Mouse (Mus musculus) G1E (cell line): ENCODE measurements around the gene Mtf1. TPM values are rescaled to one million over a fixed set of nuclear protein-coding genes. Genes with fewer than 3 reads are reported as not detected.

Source experiments
- ATAC-seq: 2 replicates; pipeline ENCODE4 v1.8.0; 2016; ENCODE audit warnings: mild to moderate bottlenecking; ENCODE audit not compliant: insufficient number of reproducible peaks, poor library complexity, low FRiP score, severe bottlenecking; ENCODE audit errors: extremely low read depth
- DNase-seq: peaks from one replicate; pipeline ENCODE4 v3.0.0; 2012; ENCODE audit warnings: low spot score
- H3K27me3 ChIP-seq: 2 replicates; pipeline ENCODE4 v1.6.1; 2012; ENCODE audit warnings: mild to moderate bottlenecking, low read length, inconsistent platforms; ENCODE audit not compliant: insufficient read depth
- H3K36me3 ChIP-seq: replicated peaks from 2 replicates; pipeline ENCODE3; 2012; ENCODE audit warnings: mild to moderate bottlenecking, inconsistent platforms
- H3K4me1 ChIP-seq: 2 replicates; pipeline ENCODE4 v1.6.1; 2012; ENCODE audit warnings: low read depth, low read length, inconsistent platforms, mixed read lengths; ENCODE audit not compliant: insufficient read depth
- H3K4me3 ChIP-seq: 2 replicates; pipeline ENCODE4 v1.5.1; 2012; ENCODE audit warnings: low read depth, mild to moderate bottlenecking, inconsistent platforms, low read length, moderate library complexity, mixed read lengths
- H3K9me3 ChIP-seq: replicated peaks from 2 replicates; pipeline ENCODE4 v1.6.1; 2012; ENCODE audit warnings: inconsistent platforms
- CTCF ChIP-seq: IDR thresholded peaks from 2 replicates; pipeline ENCODE4 v1.5.1; 2012; ENCODE audit warnings: low read depth, low read length, inconsistent platforms, mixed read lengths
- GATA1 ChIP-seq: IDR thresholded peaks from 2 replicates; pipeline ENCODE4 v1.6.1; 2012; ENCODE audit warnings: borderline replicate concordance, low read length, inconsistent platforms, mixed read lengths
- GATA2 ChIP-seq: IDR thresholded peaks from 2 replicates; pipeline ENCODE4 v1.6.1; 2012; ENCODE audit warnings: low read depth, low read length, inconsistent platforms, borderline replicate concordance
- POLR2AphosphoS5 ChIP-seq: IDR thresholded peaks from 2 replicates; pipeline ENCODE4 v1.6.1; 2012; ENCODE audit warnings: low read depth, low read length, inconsistent platforms; ENCODE audit not compliant: insufficient replicate concordance
- TAL1 ChIP-seq: conservative IDR thresholded peaks from 2 replicates; pipeline ENCODE4 v1.6.1; 2012; ENCODE audit warnings: low read depth, low read length, inconsistent platforms, mixed read lengths
- polyA plus RNA-seq: library from polyadenylated mRNA; stranded (reverse); fragments of >175 nt; gene quantifications from 2 replicates; pipeline ENCODE4 v1.2.3, GENCODE M21; 2012
- total RNA-seq, 2 experiments: library from RNA; stranded (forward) in 1 of 2; stranded (reverse) in 1 of 2; fragments of 200-1000 nt in 1 of 2; fragments of >200 nt in 1 of 2; fragmentation: Nextera tagmentation in 1 of 2; gene quantifications; 2 replicates each; pipeline ENCODE4 v1.2.3; 2014 to 2017

Mtf1 gene
- total and polyA plus RNA-seq, 3 experiments = 7.6 to 31.5 (median 22.5) TPM

DNA sequence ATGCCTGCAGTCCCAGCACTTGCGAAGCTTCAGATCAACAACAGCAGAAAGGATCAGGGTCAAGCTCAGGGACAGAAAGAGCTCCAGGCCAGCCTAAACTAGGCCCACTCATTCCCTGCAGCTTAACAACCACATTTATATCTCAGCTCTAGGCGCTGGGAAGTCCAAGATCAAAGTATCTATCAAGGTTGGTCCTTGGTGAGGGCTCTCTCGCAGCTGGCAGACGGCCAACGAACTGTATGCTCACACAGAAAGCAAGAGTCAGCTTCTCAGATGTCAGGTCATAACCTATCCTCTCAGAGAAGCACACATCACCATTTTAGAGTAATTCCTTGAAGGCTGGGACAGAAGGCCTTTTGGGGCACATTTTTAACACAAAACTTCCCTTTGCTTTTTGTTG lies 56.5 kb downstream of the Mtf1 start:
- H3K9me3 ChIP-seq = peaks cover 16% of the 10 kb centered on the region
- H3K4me3 ChIP-seq = no peak overlapping the region
- DNase-seq (no peak), ATAC-seq (no peak)
- H3K27me3 ChIP-seq = no peaks in the 10 kb centered on the region
- H3K36me3 ChIP-seq = peaks cover 55% of the 10 kb centered on the region
- no peak for TF ChIP-seq POLR2AphosphoS5
- TF ChIP-seq TAL1 = no peak
- no peak for TF ChIP-seq CTCF
- TF ChIP-seq GATA1 = no peak
- TF ChIP-seq GATA2 = no peak
- peaks cover 2% of the 10 kb centered on the region; the same call in 1 of the 2 replicates for H3K4me1 ChIP-seq

DNA sequence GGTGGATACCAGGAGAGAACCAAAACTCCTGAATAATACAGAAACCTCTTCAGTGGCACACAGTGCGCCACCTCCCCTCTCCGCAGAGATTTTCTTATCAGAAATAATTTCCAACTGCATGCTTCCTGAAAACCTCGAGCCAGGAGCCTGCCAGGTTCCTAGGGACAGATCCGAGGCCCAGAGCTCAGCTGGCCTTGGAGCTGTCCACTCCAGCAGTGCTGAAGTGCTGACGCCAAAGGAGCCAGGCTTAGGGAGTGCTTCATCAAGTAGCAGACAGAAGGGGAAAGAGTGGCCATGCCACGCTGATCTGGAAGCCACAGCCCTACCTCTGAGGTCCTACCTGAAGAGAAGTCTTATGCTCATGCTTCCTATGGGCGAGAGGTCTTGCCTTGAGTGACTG lies 58.5 kb downstream of the Mtf1 start:
- H3K27me3 ChIP-seq = no peaks in the 10 kb centered on the region

DNA sequence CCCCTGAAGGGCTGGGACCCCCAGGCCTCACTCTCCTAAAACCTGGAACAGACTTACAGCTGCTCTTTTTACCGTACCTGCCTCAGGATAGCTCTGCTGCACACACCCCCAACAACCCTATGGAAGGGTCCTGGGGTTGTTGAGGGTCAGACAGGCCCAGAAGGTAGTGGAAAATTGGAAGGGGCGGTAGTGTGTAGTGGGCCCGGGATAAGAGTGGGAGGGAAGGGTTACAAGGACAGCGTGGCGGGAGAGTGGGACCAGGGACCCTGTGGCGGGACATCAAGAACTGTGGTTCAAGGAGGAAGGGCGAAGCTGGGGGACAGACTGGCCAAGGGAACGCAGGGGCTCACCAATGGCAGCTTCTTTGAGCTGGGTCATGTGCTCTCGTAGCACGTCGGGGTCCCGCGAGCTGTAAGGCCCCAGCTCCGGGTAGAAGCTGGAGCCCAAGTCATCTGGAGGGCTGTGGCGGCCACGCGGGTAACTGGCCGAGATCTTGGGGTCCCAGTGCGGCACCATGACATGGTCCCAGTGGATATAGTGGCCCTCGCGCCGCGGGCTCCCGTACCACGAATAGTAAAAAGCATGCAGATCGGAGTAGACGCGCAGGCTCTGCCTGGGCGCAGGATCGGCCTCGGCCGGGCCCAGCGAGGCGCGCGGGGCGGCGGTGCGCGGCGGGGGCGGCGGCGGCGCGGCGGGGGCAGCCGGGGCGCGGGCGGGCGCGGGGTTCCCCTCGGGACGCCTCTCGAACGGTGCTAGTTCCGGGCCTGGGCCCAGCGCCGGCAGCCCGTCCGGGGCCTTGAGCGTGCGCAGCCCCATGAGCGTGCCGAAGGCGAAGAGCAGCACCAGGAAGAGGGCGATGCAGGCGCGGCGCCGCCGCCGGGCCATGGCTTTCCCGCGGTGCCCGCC lies 59.6 kb downstream of the Mtf1 start, which contains the start of gene Maneal:
TSS of gene Maneal (minus strand) at position 889 of the 906 bp plus-strand sequence.
- Histone ChIP-seq H3K4me3 (peak within 1 kb of the TSS; percentile 4; the same call in 1 of the 2 replicates), H3K27me3 (no peaks in the 10 kb centered on the region), H3K9me3 (peaks cover 16% of the 10 kb centered on the region), H3K36me3 (peaks cover 24% of the 10 kb centered on the region), H3K4me1 (no peaks in the 10 kb centered on the region)
- DNase-seq (no peak), ATAC-seq (no peak)
- TF ChIP-seq POLR2AphosphoS5 = no peak
- TF ChIP-seq TAL1 = no peak
- TF ChIP-seq GATA1 = no peak
- TF ChIP-seq CTCF = no peak
- TF ChIP-seq GATA2 = no peak

More for the DNA sequence above, 58.5 kb downstream of the Mtf1 start:
- DNase-seq (peak; percentile 46), ATAC-seq (no peak)
- TF ChIP-seq GATA1 = no peak
- no peak for TF ChIP-seq TAL1
- no peak for TF ChIP-seq POLR2AphosphoS5
- no peak overlapping the region for H3K4me3 ChIP-seq
- H3K4me1 ChIP-seq = no peaks in the 10 kb centered on the region
- H3K36me3 ChIP-seq = peaks cover 35% of the 10 kb centered on the region
- peaks cover 16% of the 10 kb centered on the region for H3K9me3 ChIP-seq

DNA sequence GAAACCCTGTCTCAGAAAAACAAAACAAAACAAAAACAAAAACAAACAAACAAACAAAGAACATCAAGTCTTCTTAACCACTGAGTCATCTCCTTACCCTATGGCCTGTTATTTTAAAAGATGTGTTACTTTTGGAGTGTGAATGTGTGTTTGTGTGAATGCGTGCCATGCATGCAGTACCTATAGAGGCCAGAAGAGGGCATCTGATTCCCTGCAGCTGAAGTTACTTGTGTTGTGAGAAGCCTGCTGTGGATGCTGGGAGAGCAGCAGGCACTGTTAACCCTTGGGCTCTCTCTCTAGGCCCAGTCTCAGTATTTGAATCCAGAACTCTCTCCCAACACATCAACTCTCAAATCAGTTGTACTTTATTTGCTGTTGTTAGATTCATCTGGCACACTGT lies 70.8 kb downstream of the Mtf1 start:
- peaks cover 5% of the 10 kb centered on the region for H3K9me3 ChIP-seq
- no peak for DNase-seq

DNA sequence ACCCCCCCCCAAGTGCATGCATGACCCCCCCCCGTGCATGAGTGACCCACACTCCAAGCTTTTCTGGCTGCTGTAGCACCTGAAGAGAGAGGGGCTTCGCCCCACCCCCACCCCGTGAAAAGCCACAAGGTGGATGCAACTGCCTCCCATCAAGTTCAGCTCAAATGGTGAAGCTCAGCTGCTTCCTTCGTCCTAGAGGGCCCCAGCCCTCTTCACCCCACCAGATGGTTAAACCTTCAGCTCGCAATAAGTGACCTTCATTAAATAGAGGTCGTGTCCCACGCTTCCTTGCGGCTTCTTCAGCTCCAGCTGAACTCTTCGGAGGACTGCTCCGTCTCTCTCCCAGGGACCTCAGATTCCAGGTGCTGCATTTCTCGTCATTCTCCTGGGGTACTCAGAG lies 78.7 kb downstream of the Mtf1 start, which contains the start of gene Epha10:
TSS of gene Epha10 (plus strand) at position 301 of the 400 bp plus-strand sequence.
- no peak for DNase-seq
- H3K9me3 ChIP-seq = no peaks in the 10 kb centered on the region
- no peak within 1 kb of the TSS for H3K4me3 ChIP-seq
- no peaks in the 10 kb centered on the region for H3K36me3 ChIP-seq
- no peaks in the 10 kb centered on the region for H3K4me1 ChIP-seq
- peaks cover 6% of the 10 kb centered on the region; the same call in 1 of the 2 replicates for H3K27me3 ChIP-seq
- TF ChIP-seq GATA2 = no peak
- no peak for TF ChIP-seq CTCF
- no peak for TF ChIP-seq GATA1
- no peak for TF ChIP-seq POLR2AphosphoS5
- no peak for TF ChIP-seq TAL1
- no peak for ATAC-seq

More for the DNA sequence above, 70.8 kb downstream of the Mtf1 start:
- no peak overlapping the region for H3K4me3 ChIP-seq
- no peaks in the 10 kb centered on the region for H3K36me3 ChIP-seq
- no peaks in the 10 kb centered on the region for H3K4me1 ChIP-seq
- TF ChIP-seq POLR2AphosphoS5 (no peak), CTCF (no peak), GATA2 (no peak), GATA1 (no peak), TAL1 (no peak)
- H3K27me3 ChIP-seq = no peaks in the 10 kb centered on the region
- ATAC-seq = no peak

DNA sequence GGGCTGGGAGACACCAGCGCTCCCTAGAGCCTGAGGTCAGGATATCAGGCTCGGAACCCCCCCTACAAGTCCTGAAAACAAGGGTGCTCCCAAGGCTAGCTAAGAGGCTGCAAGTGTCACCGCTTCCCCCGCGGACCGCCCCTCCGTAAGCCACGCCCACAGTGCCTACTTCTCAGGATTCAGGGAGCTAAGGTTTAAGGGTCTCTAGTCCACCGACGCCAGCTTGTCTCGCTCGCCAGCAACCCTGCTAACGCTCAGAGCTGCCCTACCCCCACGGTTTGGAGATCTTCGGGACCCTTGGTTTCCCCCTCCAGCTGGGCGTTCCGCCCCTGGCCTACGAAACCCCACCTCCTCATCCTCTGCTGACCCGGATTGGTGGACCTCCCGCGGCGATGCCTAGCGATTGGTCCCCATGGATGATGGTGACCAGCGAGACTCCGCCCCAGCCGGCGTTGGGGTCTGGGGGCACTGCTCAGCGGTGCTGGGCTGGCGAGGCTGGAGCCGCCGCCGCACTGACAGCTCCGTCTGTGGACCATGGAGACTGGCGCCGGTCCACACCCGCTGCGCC lies 79.5 kb downstream of the Mtf1 start:
- no peaks in the 10 kb centered on the region for H3K9me3 ChIP-seq
- ATAC-seq = no peak
- no peaks in the 10 kb centered on the region for H3K4me1 ChIP-seq
- no peak for DNase-seq
- H3K4me3 ChIP-seq = no peak overlapping the region
- no peaks in the 10 kb centered on the region for H3K36me3 ChIP-seq
- TF ChIP-seq CTCF = no peak
- TF ChIP-seq POLR2AphosphoS5 = no peak
- TF ChIP-seq TAL1 = no peak
- no peak for TF ChIP-seq GATA1
- no peak for TF ChIP-seq GATA2
- H3K27me3 ChIP-seq = peaks cover 9% of the 10 kb centered on the region; the same call in 1 of the 2 replicates
